Mouse (Mus musculus) liver, adult 2 months (tissue): ENCODE measurements at regions not wholly inside any gene's neighbourhood (a gene's known extent, or its start where the extent isn't known, plus 50 kb on each side); places are given as distances from the start of the nearest gene placed in this dataset.

ENCODE experiments used
- CTCF ChIP-seq: fragments of 200-500 bp; IDR thresholded peaks from 2 replicates; pipeline ENCODE4 v1.5.1; 2011; ENCODE audit warnings: low read depth, low read length, control low read depth
- POLR2A ChIP-seq: fragments of 200-500 bp; IDR thresholded peaks from 2 replicates; pipeline ENCODE4 v1.6.1; 2011; ENCODE audit warnings: low read length, control low read depth; ENCODE audit not compliant: insufficient read depth; ENCODE audit errors: extremely low read depth

GRCm38 (mm10) chr5:129420981-129421380 is 80.0 kb upstream of the Sfswap start:
- TF ChIP-seq CTCF (no peak), POLR2A (no peak)
